Mouse (Mus musculus): ENCODE measurements around the gene Scaf4. TPM values are rescaled to one million over a fixed set of nuclear protein-coding genes. Genes with fewer than 3 reads are reported as not detected.

Gene Scaf4
- polyA plus RNA-seq, 1 experiment = 67.0 TPM

DNA sequence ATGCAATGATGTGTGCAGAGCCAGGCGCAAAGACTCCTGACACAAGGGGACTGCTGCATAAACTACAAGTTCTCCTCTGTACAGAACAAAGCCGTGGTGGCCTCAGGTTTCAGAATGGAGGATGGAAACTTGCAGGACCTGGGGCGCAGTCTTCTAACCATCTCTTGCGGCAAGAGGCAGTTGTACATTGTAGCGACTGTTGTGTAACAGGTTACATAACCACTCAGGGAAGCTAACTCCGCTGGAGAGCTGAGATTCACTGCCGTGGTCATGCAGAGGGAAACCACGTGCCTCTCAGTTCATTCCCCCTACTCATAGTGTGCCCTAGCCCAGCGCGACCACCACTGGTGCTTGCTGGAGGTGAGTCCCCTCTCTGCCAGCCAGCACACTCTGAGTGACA, 85.1 kb downstream of the Scaf4 start:
- Histone ChIP-seq H3K4me3 (ENCODE audit: control insufficient read depth, low read depth, low read length) (no peak overlapping the region), H3K27me3 (ENCODE audit: control insufficient read depth, insufficient read depth, low read length) (no peaks in the 10 kb centered on the region), H3K36me3 (ENCODE audit: control insufficient read depth, insufficient read depth, low read length) (no peaks in the 10 kb centered on the region), H3K27ac (ENCODE audit: control insufficient read depth, insufficient read depth, low read depth, low read length) (no peak overlapping the region), H3K4me1 (ENCODE audit: control insufficient read depth, insufficient read depth, low read length) (peaks cover 8% of the 10 kb centered on the region)
- TF ChIP-seq POLR2A (IDR thresholded peaks at IDR 0.05; ENCODE audit: control insufficient read depth, low read depth, low read length) (no peak), CTCF (IDR thresholded peaks at IDR 0.05; ENCODE audit: control insufficient read depth, insufficient read depth, insufficient replicate concordance, low read depth, low read length) (no peak)

GRCm38 (mm10) chr16:90198626-90199025, 85.7 kb downstream of the Scaf4 start:
- Histone ChIP-seq H3K36me3 (ENCODE audit: control insufficient read depth, insufficient read depth, low read length) (no peaks in the 10 kb centered on the region), H3K27ac (ENCODE audit: control insufficient read depth, insufficient read depth, low read depth, low read length) (no peak overlapping the region), H3K27me3 (ENCODE audit: control insufficient read depth, insufficient read depth, low read length) (no peaks in the 10 kb centered on the region), H3K4me1 (ENCODE audit: control insufficient read depth, insufficient read depth, low read length) (peaks cover 8% of the 10 kb centered on the region), H3K4me3 (ENCODE audit: control insufficient read depth, low read depth, low read length) (no peak overlapping the region)
- TF ChIP-seq CTCF (IDR thresholded peaks at IDR 0.05; ENCODE audit: control insufficient read depth, insufficient read depth, insufficient replicate concordance, low read depth, low read length) (no peak), POLR2A (IDR thresholded peaks at IDR 0.05; ENCODE audit: control insufficient read depth, low read depth, low read length) (no peak)

- H3K36me3 ChIP-seq (ENCODE audit: control insufficient read depth, insufficient read depth, low read length) = no peaks in the 10 kb centered on the region
- TF ChIP-seq POLR2A (IDR thresholded peaks at IDR 0.05; ENCODE audit: control insufficient read depth, low read depth, low read length) (no peak), CTCF (IDR thresholded peaks at IDR 0.05; ENCODE audit: control insufficient read depth, insufficient read depth, insufficient replicate concordance, low read depth, low read length) (peak; percentile 41; the same call in 1 of the 2 replicates)
- H3K4me1 ChIP-seq (ENCODE audit: control insufficient read depth, insufficient read depth, low read length) = peaks cover 8% of the 10 kb centered on the region
- H3K4me3 ChIP-seq (ENCODE audit: control insufficient read depth, low read depth, low read length) = peak overlapping the region; percentile 76
- H3K27ac ChIP-seq (ENCODE audit: control insufficient read depth, insufficient read depth, low read depth, low read length) = peak overlapping the region; percentile 40; the same call in 1 of the 2 replicates
- no peaks in the 10 kb centered on the region for H3K27me3 ChIP-seq (ENCODE audit: control insufficient read depth, insufficient read depth, low read length)
Measured at GRCm38 (mm10) chr16:90197337-90197973, 86.8 kb downstream of the Scaf4 start.

- no peak overlapping the region for H3K27ac ChIP-seq (ENCODE audit: control insufficient read depth, insufficient read depth, low read depth, low read length)
- no peaks in the 10 kb centered on the region for H3K27me3 ChIP-seq (ENCODE audit: control insufficient read depth, insufficient read depth, low read length)
- H3K4me1 ChIP-seq (ENCODE audit: control insufficient read depth, insufficient read depth, low read length) = peaks cover 8% of the 10 kb centered on the region
- TF ChIP-seq POLR2A (IDR thresholded peaks at IDR 0.05; ENCODE audit: control insufficient read depth, low read depth, low read length) (no peak), CTCF (IDR thresholded peaks at IDR 0.05; ENCODE audit: control insufficient read depth, insufficient read depth, insufficient replicate concordance, low read depth, low read length) (no peak)
- H3K36me3 ChIP-seq (ENCODE audit: control insufficient read depth, insufficient read depth, low read length) = no peaks in the 10 kb centered on the region
- no peak overlapping the region for H3K4me3 ChIP-seq (ENCODE audit: control insufficient read depth, low read depth, low read length)
Measured at GRCm38 (mm10) chr16:90196688-90197240, 87.5 kb downstream of the Scaf4 start.

DNA sequence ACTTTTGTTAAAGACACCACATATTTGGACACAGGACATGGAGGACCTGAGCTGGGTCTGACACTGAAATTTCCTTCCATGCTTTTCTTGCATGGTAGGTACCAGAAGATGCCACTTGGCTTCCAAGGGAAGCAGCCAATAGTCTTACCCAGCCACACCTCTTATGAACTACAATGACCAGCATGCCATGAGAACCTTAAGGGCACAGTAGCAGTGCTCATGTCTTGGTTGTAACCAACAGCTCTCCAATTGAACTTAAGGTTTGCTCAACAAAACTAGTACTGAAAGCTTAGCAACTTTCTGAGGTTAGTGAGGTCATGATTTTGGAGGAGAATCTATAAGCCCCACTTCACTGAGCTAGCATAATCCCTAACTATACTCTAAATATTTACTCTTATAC, 90.6 kb downstream of the Scaf4 start:
- Histone ChIP-seq H3K4me1 (ENCODE audit: control insufficient read depth, insufficient read depth, low read length) (peaks cover 8% of the 10 kb centered on the region), H3K27ac (ENCODE audit: control insufficient read depth, insufficient read depth, low read depth, low read length) (no peak overlapping the region), H3K36me3 (ENCODE audit: control insufficient read depth, insufficient read depth, low read length) (no peaks in the 10 kb centered on the region), H3K4me3 (ENCODE audit: control insufficient read depth, low read depth, low read length) (no peak overlapping the region), H3K27me3 (ENCODE audit: control insufficient read depth, insufficient read depth, low read length) (no peaks in the 10 kb centered on the region)
- no peak for TF ChIP-seq CTCF (IDR thresholded peaks at IDR 0.05; ENCODE audit: control insufficient read depth, insufficient read depth, insufficient replicate concordance, low read depth, low read length)
- TF ChIP-seq POLR2A (IDR thresholded peaks at IDR 0.05; ENCODE audit: control insufficient read depth, low read depth, low read length) = no peak

DNA sequence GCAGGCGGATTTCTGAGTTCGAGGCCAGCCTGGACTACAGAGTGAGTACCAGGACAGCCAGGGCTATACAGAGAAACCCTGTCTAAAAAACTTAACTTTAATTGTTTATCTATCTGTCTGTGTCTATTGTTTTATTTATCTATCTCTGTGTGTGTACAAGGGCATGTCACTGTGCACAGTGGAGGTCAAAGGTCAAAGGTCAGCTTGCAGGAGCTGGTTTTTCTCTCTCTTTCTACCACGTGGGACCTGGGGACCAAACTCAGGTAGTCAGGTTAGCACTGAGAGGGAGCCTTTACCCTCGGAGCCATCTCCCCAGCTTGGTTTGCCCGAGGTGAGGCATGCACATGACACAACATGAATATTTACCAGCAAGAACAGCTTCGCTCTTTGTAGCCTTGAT, 93.0 kb downstream of the Scaf4 start:
- Histone ChIP-seq H3K27ac (ENCODE audit: control insufficient read depth, insufficient read depth, low read depth, low read length) (no peak overlapping the region), H3K4me3 (ENCODE audit: control insufficient read depth, low read depth, low read length) (no peak overlapping the region), H3K27me3 (ENCODE audit: control insufficient read depth, insufficient read depth, low read length) (no peaks in the 10 kb centered on the region), H3K4me1 (ENCODE audit: control insufficient read depth, insufficient read depth, low read length) (no peaks in the 10 kb centered on the region), H3K36me3 (ENCODE audit: control insufficient read depth, insufficient read depth, low read length) (no peaks in the 10 kb centered on the region)
- no peak for TF ChIP-seq CTCF (IDR thresholded peaks at IDR 0.05; ENCODE audit: control insufficient read depth, insufficient read depth, insufficient replicate concordance, low read depth, low read length)
- no peak for TF ChIP-seq POLR2A (IDR thresholded peaks at IDR 0.05; ENCODE audit: control insufficient read depth, low read depth, low read length)

DNA sequence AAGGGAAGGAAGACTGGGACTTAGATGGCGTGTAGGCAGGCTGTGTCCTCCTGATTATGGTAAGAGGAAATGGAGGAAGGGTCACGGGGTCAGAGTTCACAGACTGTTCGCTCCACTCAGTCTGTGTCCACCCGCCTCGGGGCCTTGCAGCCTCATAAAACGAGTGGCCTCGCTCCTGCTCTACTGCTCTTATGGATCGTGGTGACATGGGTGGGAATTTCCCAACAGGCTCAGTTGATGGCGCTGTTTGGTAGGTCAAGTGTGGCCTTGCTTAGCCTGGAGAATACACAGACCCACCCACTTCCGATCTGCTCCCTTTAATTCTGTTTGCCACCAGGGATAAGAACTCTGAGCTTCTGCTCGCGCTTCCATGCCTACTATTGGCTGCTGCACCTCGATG, 96.8 kb downstream of the Scaf4 start:
- no peaks in the 10 kb centered on the region for H3K36me3 ChIP-seq (ENCODE audit: control insufficient read depth, insufficient read depth, low read length)
- H3K27me3 ChIP-seq (ENCODE audit: control insufficient read depth, insufficient read depth, low read length) = no peaks in the 10 kb centered on the region
- H3K4me1 ChIP-seq (ENCODE audit: control insufficient read depth, insufficient read depth, low read length) = no peaks in the 10 kb centered on the region
- no peak overlapping the region for H3K4me3 ChIP-seq (ENCODE audit: control insufficient read depth, low read depth, low read length)
- peak; percentile 16; the same call in 1 of the 2 replicates for TF ChIP-seq CTCF (IDR thresholded peaks at IDR 0.05; ENCODE audit: control insufficient read depth, insufficient read depth, insufficient replicate concordance, low read depth, low read length)
- TF ChIP-seq POLR2A (IDR thresholded peaks at IDR 0.05; ENCODE audit: control insufficient read depth, low read depth, low read length) = no peak
- no peak overlapping the region for H3K27ac ChIP-seq (ENCODE audit: control insufficient read depth, insufficient read depth, low read depth, low read length)
